ENCODE assay signal across 23 mouse cellular contexts in genomic region chr9:72372359-72372758, GRCm38 (mm10).
DNase-seq lines count a peak whose midpoint lies in the region; ATAC-seq and TF ChIP-seq lines count a peak whose summit lies in the region.
"Had no signal": no experiment of that assay in that cellular context is flagged by ENCODE, and none has a peak within 500 bp of the region (broad histone marks: within the 10 kb centered on the region; RNA-seq: fewer than 3 reads in every experiment).

No protein-coding gene starts in this region.

- H3K79me2 ChIP-seq in MEL (ENCODE audit: control insufficient read depth, insufficient read depth, low read length, poor library complexity) = no peaks in the 10 kb centered on the region

- no peak overlapping the region for H3K27ac ChIP-seq in layer of hippocampus, adult 2 months
- H3K27ac ChIP-seq in lung, embryonic 14.5 days (ENCODE audit: low read depth) = no peak overlapping the region
- no peak overlapping the region for H3K27ac ChIP-seq in MEL (ENCODE audit: control insufficient read depth, low read depth, low read length)
- no peak overlapping the region for H3K27ac ChIP-seq in stomach, postnatal 0 days (replicated peaks)
- H3K27ac ChIP-seq in hindbrain, embryonic 14.5 days = no peak overlapping the region
- H3K27ac ChIP-seq: embryonic facial prominence, embryonic 12.5 days; embryonic facial prominence, embryonic 15.5 days; heart, embryonic 10.5 days; heart, embryonic 13.5 days; hindbrain, embryonic 12.5 days; intestine, embryonic 15.5 days had no signal

- no peaks in the 10 kb centered on the region for H3K27me3 ChIP-seq in lung, embryonic 14.5 days (ENCODE audit: insufficient read depth, low read length)
- peaks cover 0 to 1% of the 10 kb centered on the region in 2 experiments; a peak in 1 of 4 replicates for H3K27me3 ChIP-seq in MEL (ENCODE audit: control insufficient read depth in 1 of 2, insufficient read depth in 2 of 2, low read length in 2 of 2)
- H3K27me3 ChIP-seq in stomach, postnatal 0 days (ENCODE audit: control insufficient read depth, insufficient read depth, low read length) = no peaks in the 10 kb centered on the region
- H3K27me3 ChIP-seq in hindbrain, embryonic 14.5 days (ENCODE audit: control insufficient read depth, insufficient read depth, low read length) = no peaks in the 10 kb centered on the region
- H3K27me3 ChIP-seq: embryonic facial prominence, embryonic 12.5 days; embryonic facial prominence, embryonic 15.5 days; heart, embryonic 13.5 days; hindbrain, embryonic 12.5 days; intestine, embryonic 15.5 days had no signal

- no peak overlapping the region for H3K4me3 ChIP-seq in layer of hippocampus, adult 2 months
- H3K4me3 ChIP-seq in lung, embryonic 14.5 days (ENCODE audit: low read depth, low read length) = no peak overlapping the region
- H3K4me3 ChIP-seq in MEL (ENCODE audit: control insufficient read depth in 1 of 2, insufficient read depth in 1 of 2, low read depth in 2 of 2, low read length in 2 of 2) = no peak overlapping the region
- no peak overlapping the region for H3K4me3 ChIP-seq in stomach, postnatal 0 days (ENCODE audit: low read depth, low read length)
- H3K4me3 ChIP-seq in hindbrain, embryonic 14.5 days (replicated peaks; ENCODE audit: low read length) = no peak overlapping the region
- H3K4me3 ChIP-seq: embryonic facial prominence, embryonic 12.5 days; embryonic facial prominence, embryonic 15.5 days; heart, embryonic 10.5 days; heart, embryonic 13.5 days; hindbrain, embryonic 12.5 days; intestine, embryonic 15.5 days had no signal

- no peaks in the 10 kb centered on the region for H3K4me1 ChIP-seq in lung, embryonic 14.5 days (ENCODE audit: insufficient read depth)
- no peaks in the 10 kb centered on the region for H3K4me1 ChIP-seq in MEL (ENCODE audit: control insufficient read depth in 1 of 2, insufficient read depth in 2 of 2, low read length in 2 of 2)
- no peaks in the 10 kb centered on the region for H3K4me1 ChIP-seq in stomach, postnatal 0 days (replicated peaks; ENCODE audit: control insufficient read depth, insufficient read depth)
- no peaks in the 10 kb centered on the region for H3K4me1 ChIP-seq in hindbrain, embryonic 14.5 days (replicated peaks; ENCODE audit: control insufficient read depth, insufficient read depth, low read length)
- H3K4me1 ChIP-seq: embryonic facial prominence, embryonic 12.5 days; embryonic facial prominence, embryonic 15.5 days; heart, embryonic 10.5 days; heart, embryonic 13.5 days; hindbrain, embryonic 12.5 days; intestine, embryonic 15.5 days had no signal

- H3K9me3 ChIP-seq in lung, embryonic 14.5 days (ENCODE audit: low read depth, low read length) = 0 out of 2 replicates have a peak, but pooled peaks cover 3% of the 10 kb centered on the region
- no peaks in the 10 kb centered on the region for H3K9me3 ChIP-seq in MEL (replicated peaks; ENCODE audit: insufficient read depth, low read length)
- H3K9me3 ChIP-seq in stomach, postnatal 0 days (ENCODE audit: control insufficient read depth, low read length) = no peaks in the 10 kb centered on the region
- H3K9me3 ChIP-seq in hindbrain, embryonic 14.5 days (ENCODE audit: control insufficient read depth, low read length) = no peaks in the 10 kb centered on the region
- H3K9me3 ChIP-seq: embryonic facial prominence, embryonic 12.5 days; embryonic facial prominence, embryonic 15.5 days; heart, embryonic 10.5 days; heart, embryonic 13.5 days; hindbrain, embryonic 12.5 days; intestine, embryonic 15.5 days had no signal

- TF ChIP-seq RAD21 in MEL (IDR thresholded peaks at IDR 0.05; ENCODE audit: low read depth, low read length) = peak; percentile 56

- WGBS in lung, embryonic 14.5 days = 87% methylated on average over 2 of the region's 2 CpGs
- 91% methylated on average over 2 of the region's 2 CpGs for WGBS in stomach, postnatal 0 days
- WGBS in hindbrain, embryonic 14.5 days = 98% methylated on average over 2 of the region's 2 CpGs

- DNase-seq in layer of hippocampus, adult 2 months (ENCODE audit: low spot score in 2 of 2) = no peak
- no peak for DNase-seq in layer of hippocampus, postnatal 36 days
- DNase-seq in lung, embryonic 14.5 days = no peak
- no peak for DNase-seq in lung, postnatal 14 days
- DNase-seq in MEL (ENCODE audit: low read depth, low spot score) = peak; percentile 30
- DNase-seq in stomach, postnatal 0 days (ENCODE audit: low spot score) = no peak
- DNase-seq in cerebellum, postnatal 14 days = no peak
- DNase-seq in hindbrain, embryonic 14.5 days (ENCODE audit: low spot score) = no peak
- DNase-seq: adrenal gland, postnatal 10 days; adrenal gland, postnatal 36 days; cerebellum, adult 18-20 months; cerebellum, adult 9-10 months; cerebellum, postnatal 25 days; gastrocnemius, postnatal 25 days; heart, adult 18-20 months had no signal

- TF ChIP-seq EP300 in MEL (IDR thresholded peaks at IDR 0.05; ENCODE audit: low read depth in 1 of 2, low read length in 2 of 2) = no peak
- no peak for TF ChIP-seq EP300 in stomach, postnatal 0 days (optimal IDR thresholded peaks at IDR 0.05)

- TF ChIP-seq CTCF in layer of hippocampus, adult 2 months (conservative IDR thresholded peaks at IDR 0.05) = peak; percentile 18; the same call in 1 of the 2 replicates
- peak; percentile 14; the same call in 1 of the 2 replicates for TF ChIP-seq CTCF in lung, embryonic 14.5 days (IDR thresholded peaks at IDR 0.05; ENCODE audit: low read depth)
- TF ChIP-seq CTCF in MEL (IDR thresholded peaks at IDR 0.05 in 2 of 3, conservative IDR thresholded peaks at IDR 0.05 in 1 of 3; ENCODE audit: control insufficient read depth in 1 of 3, insufficient read depth in 1 of 3, low read depth in 2 of 3, low read length in 3 of 3, poor library complexity in 1 of 3, severe bottlenecking in 1 of 3) = peak; percentile 3 to 53 (median 32); a peak in 4 of 6 replicates
- TF ChIP-seq CTCF in stomach, postnatal 0 days (IDR thresholded peaks at IDR 0.05; ENCODE audit: low read depth) = 0 out of 2 replicates have a peak, but pooled peaks have one; percentile 16

- no peak for ATAC-seq in lung, embryonic 14.5 days (ENCODE audit: insufficient read depth)
- ATAC-seq in stomach, postnatal 0 days (ENCODE audit: low FRiP score, low TSS enrichment) = no peak
- no peak for ATAC-seq in hindbrain, embryonic 14.5 days (ENCODE audit: low FRiP score)
- ATAC-seq: forebrain, embryonic 14.5 days; hindbrain, embryonic 16.5 days; intestine, embryonic 15.5 days had no signal

- no peak overlapping the region for H3K9ac ChIP-seq in lung, embryonic 14.5 days
- no peak overlapping the region for H3K9ac ChIP-seq in MEL (ENCODE audit: control insufficient read depth, low read depth, low read length, poor library complexity, severe bottlenecking)
- H3K9ac ChIP-seq in stomach, postnatal 0 days (ENCODE audit: low read length) = no peak overlapping the region
- H3K9ac ChIP-seq in hindbrain, embryonic 14.5 days = no peak overlapping the region
- H3K9ac ChIP-seq: embryonic facial prominence, embryonic 12.5 days; embryonic facial prominence, embryonic 15.5 days; heart, embryonic 13.5 days; hindbrain, embryonic 12.5 days; intestine, embryonic 15.5 days had no signal

- H3K36me3 ChIP-seq in lung, embryonic 14.5 days (ENCODE audit: insufficient read depth) = no peaks in the 10 kb centered on the region
- no peaks in the 10 kb centered on the region for H3K36me3 ChIP-seq in MEL (ENCODE audit: control insufficient read depth in 1 of 2, insufficient read depth in 2 of 2, low read length in 2 of 2)
- no peaks in the 10 kb centered on the region for H3K36me3 ChIP-seq in stomach, postnatal 0 days (ENCODE audit: control insufficient read depth, insufficient read depth, low read length)
- no peaks in the 10 kb centered on the region; the same call in 1 of the 2 replicates for H3K36me3 ChIP-seq in hindbrain, embryonic 14.5 days (replicated peaks; ENCODE audit: control insufficient read depth, insufficient read depth)
- H3K36me3 ChIP-seq: embryonic facial prominence, embryonic 12.5 days; embryonic facial prominence, embryonic 15.5 days; heart, embryonic 10.5 days; hindbrain, embryonic 12.5 days; intestine, embryonic 15.5 days had no signal

- H3K4me2 ChIP-seq in lung, embryonic 14.5 days = no peak overlapping the region
- H3K4me2 ChIP-seq in stomach, postnatal 0 days (replicated peaks; ENCODE audit: low read depth) = no peak overlapping the region
- H3K4me2 ChIP-seq in hindbrain, embryonic 14.5 days (replicated peaks) = no peak overlapping the region
- H3K4me2 ChIP-seq: embryonic facial prominence, embryonic 12.5 days; embryonic facial prominence, embryonic 15.5 days; heart, embryonic 13.5 days; hindbrain, embryonic 12.5 days; intestine, embryonic 15.5 days had no signal

- TF ChIP-seq POLR2A in MEL (IDR thresholded peaks at IDR 0.05; ENCODE audit: control insufficient read depth in 1 of 2, insufficient read depth in 1 of 2, low read depth in 1 of 2, low read length in 2 of 2, poor library complexity in 1 of 2) = no peak

TF ChIP-seq in MEL, 35 proteins besides CTCF, POLR2A, EP300 and RAD21:
- peak; percentile 55 for TF ChIP-seq SMC3 (IDR thresholded peaks at IDR 0.05; ENCODE audit: low read depth, low read length)
- TF ChIP-seq GABPA (IDR thresholded peaks at IDR 0.05; ENCODE audit: low read depth, low read length) = no peak
- no peak for TF ChIP-seq POLR2AphosphoS5 (IDR thresholded peaks at IDR 0.05; ENCODE audit: borderline replicate concordance, low read depth, low read length)
- TF ChIP-seq ETS1 (IDR thresholded peaks at IDR 0.05; ENCODE audit: low read depth, low read length) = no peak
- TF ChIP-seq USF1 (IDR thresholded peaks at IDR 0.05; ENCODE audit: low read depth, low read length) = no peak
- TF ChIP-seq MYC (IDR thresholded peaks at IDR 0.05; ENCODE audit: low read depth, low read length) = peak; percentile 49; the same call in 1 of the 2 replicates
- no peak for TF ChIP-seq MYB (IDR thresholded peaks at IDR 0.05; ENCODE audit: low read depth, low read length)
- peak; percentile 55; the same call in 1 of the 2 replicates for TF ChIP-seq ZC3H11A (IDR thresholded peaks at IDR 0.05; ENCODE audit: low read depth, low read length)
